Mouse (Mus musculus) stomach, postnatal 0 days (tissue): ENCODE measurements around the gene Cenpx. TPM values are rescaled to one million over a fixed set of nuclear protein-coding genes. Genes with fewer than 3 reads are reported as not detected.

Experiments used
- ATAC-seq: fragments of 200-750 bp; cut with Nextera tagmentation; 2 replicates; pipeline ENCODE4 v1.8.0; 2017; ENCODE audit not compliant: low FRiP score, low TSS enrichment
- DNase-seq: peaks from one replicate; pipeline ENCODE4 v3.0.0-alpha.2; 2016; ENCODE audit warnings: low spot score
- H3K27ac ChIP-seq: fragments of 300-500 bp; sonication (generic); replicated peaks from 2 replicates; pipeline ENCODE4 v1.5.1; 2014; ENCODE audit warnings: mild to moderate bottlenecking, control low read depth
- H3K27me3 ChIP-seq: fragments of 300-500 bp; sonication (generic); 2 replicates; pipeline ENCODE4 v1.6.1; 2014; ENCODE audit warnings: low read length; ENCODE audit not compliant: control insufficient read depth, insufficient read depth
- H3K36me3 ChIP-seq: fragments of 300-500 bp; sonication (generic); 2 replicates; pipeline ENCODE4 v1.6.1; 2014; ENCODE audit warnings: low read length, mixed read lengths; ENCODE audit not compliant: control insufficient read depth, insufficient read depth
- H3K4me1 ChIP-seq: fragments of 300-500 bp; sonication (generic); replicated peaks from 2 replicates; pipeline ENCODE4 v1.6.1; 2014; ENCODE audit warnings: antibody characterized with exemption; ENCODE audit not compliant: control insufficient read depth, insufficient read depth
- H3K4me2 ChIP-seq: fragments of 300-500 bp; sonication (generic); replicated peaks from 2 replicates; pipeline ENCODE4 v1.6.1; 2014; ENCODE audit warnings: low read depth, mild to moderate bottlenecking, control low read depth, moderate library complexity
- H3K4me3 ChIP-seq: fragments of 300-500 bp; sonication (generic); 2 replicates; pipeline ENCODE4 v1.5.1; 2014; ENCODE audit warnings: low read depth, low read length, control low read depth
- H3K9ac ChIP-seq: fragments of 300-500 bp; sonication (generic); 2 replicates; pipeline ENCODE4 v1.6.1; 2014; ENCODE audit warnings: mild to moderate bottlenecking, low read length, control low read depth, mixed read lengths
- H3K9me3 ChIP-seq: fragments of 300-500 bp; sonication (generic); 2 replicates; pipeline ENCODE4 v1.6.1; 2016; ENCODE audit warnings: low read length; ENCODE audit not compliant: control insufficient read depth
- CTCF ChIP-seq: IDR thresholded peaks from 2 replicates; pipeline ENCODE4 v1.5.1; 2016; ENCODE audit warnings: antibody characterized with exemption, low read depth, mild to moderate bottlenecking, moderate library complexity
- EP300 ChIP-seq: optimal IDR thresholded peaks from 2 replicates; pipeline ENCODE3; 2016; ENCODE audit warnings: antibody characterized with exemption
- WGBS: fragments of 180-500 bp; shearing (Covaris S2); extraction: QIAGEN DNeasy Blood & Tissue Kit; methylation state at CpG from one replicate; pipeline ENCODE4 v1.1.7; 2014; 5-methylcytosine and 5-hydroxymethylcytosine counted together
- polyA plus RNA-seq: library from polyadenylated mRNA; unstranded; fragments of >200 nt; fragmentation: Nextera tagmentation; extraction: Ambion mirVana; gene quantifications from 2 replicates; pipeline ENCODE4 v1.2.1, GENCODE M21; 2015

Cenpx gene
- polyA plus RNA-seq, 1 experiment from 2014 or later, result 123 TPM

- no peak for ATAC-seq
Observed at GRCm38 (mm10) chr11:120749430-120749829, 35.9 kb upstream of the Cenpx start.

GRCm38 (mm10) chr11:120747974-120748373, 34.4 kb upstream of the Cenpx start:
- WGBS, result 41% methylated on average over 4 of the region's 4 CpGs
- Histone ChIP-seq H3K27me3 (no peaks in the 10 kb centered on the region), H3K27ac (peak overlapping the region; percentile 46; the same call in 1 of the 2 replicates), H3K4me1 (no peaks in the 10 kb centered on the region), H3K36me3 (no peaks in the 10 kb centered on the region), H3K4me3 (no peak overlapping the region), H3K9ac (no peak overlapping the region), H3K9me3 (no peaks in the 10 kb centered on the region), H3K4me2 (no peak overlapping the region)
- DNase-seq (no peak), ATAC-seq (0 out of 2 replicates have a peak, but pooled peaks have one; percentile 21)
- no peak for TF ChIP-seq CTCF

More at GRCm38 (mm10) chr11:120749430-120749829, 35.9 kb upstream of the Cenpx start:
- no peaks in the 10 kb centered on the region for H3K9me3 ChIP-seq
- no peaks in the 10 kb centered on the region for H3K36me3 ChIP-seq
- no peaks in the 10 kb centered on the region for H3K4me1 ChIP-seq
- no peak overlapping the region for H3K4me2 ChIP-seq
- no peak overlapping the region for H3K27ac ChIP-seq
- no peak overlapping the region for H3K9ac ChIP-seq
- no peak for DNase-seq
- H3K27me3 ChIP-seq, result no peaks in the 10 kb centered on the region
- TF ChIP-seq CTCF, result peak; percentile 66
- TF ChIP-seq EP300, result no peak
- 66% methylated on average over 8 of the region's 8 CpGs for WGBS
- no peak overlapping the region for H3K4me3 ChIP-seq

GRCm38 (mm10) chr11:120744121-120744701, 30.7 kb upstream of the Cenpx start:
- Histone ChIP-seq H3K4me1 (no peaks in the 10 kb centered on the region), H3K27ac (peak overlapping the region; percentile 77), H3K36me3 (no peaks in the 10 kb centered on the region), H3K4me3 (no peak overlapping the region), H3K27me3 (no peaks in the 10 kb centered on the region), H3K4me2 (no peak overlapping the region), H3K9me3 (no peaks in the 10 kb centered on the region), H3K9ac (no peak overlapping the region)
- ATAC-seq (peak; percentile 81), DNase-seq (peak; percentile 69)
- WGBS, result 53% methylated on average over 7 of the region's 7 CpGs
- TF ChIP-seq CTCF (no peak), EP300 (no peak)

GRCm38 (mm10) chr11:120740981-120741380, 27.4 kb upstream of the Cenpx start:
- Histone ChIP-seq H3K9me3 (no peaks in the 10 kb centered on the region), H3K27me3 (no peaks in the 10 kb centered on the region), H3K9ac (no peak overlapping the region), H3K4me3 (no peak overlapping the region), H3K4me2 (no peak overlapping the region), H3K4me1 (no peaks in the 10 kb centered on the region), H3K36me3 (no peaks in the 10 kb centered on the region), H3K27ac (no peak overlapping the region)
- TF ChIP-seq CTCF (no peak), EP300 (no peak)
- ATAC-seq, result no peak
- no peak for DNase-seq
- 89% methylated on average over 5 of the region's 5 CpGs for WGBS

DNA sequence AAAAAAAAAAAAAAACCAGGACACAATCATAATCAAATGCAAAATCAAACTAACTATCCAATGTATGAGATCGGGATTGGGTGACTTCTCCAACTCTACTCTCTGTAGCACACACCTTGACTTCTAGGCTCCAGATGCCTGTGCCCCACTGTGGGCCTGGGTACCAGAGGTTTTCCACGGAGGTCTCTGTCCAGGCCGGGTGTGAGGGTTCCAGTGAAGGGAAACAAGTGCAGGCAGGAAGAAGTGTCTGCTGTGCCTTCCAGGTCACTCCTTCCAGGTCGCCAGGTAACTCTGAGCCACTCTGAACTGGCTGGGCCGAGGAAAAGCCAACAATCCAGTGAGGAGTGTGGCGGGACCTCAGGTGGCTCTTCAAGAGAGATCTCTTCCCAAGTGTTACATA, 22.9 kb upstream of the Cenpx start:
- Histone ChIP-seq H3K27ac (no peak overlapping the region), H3K4me2 (no peak overlapping the region), H3K9me3 (no peaks in the 10 kb centered on the region), H3K27me3 (no peaks in the 10 kb centered on the region), H3K9ac (no peak overlapping the region), H3K4me3 (no peak overlapping the region), H3K36me3 (no peaks in the 10 kb centered on the region), H3K4me1 (no peaks in the 10 kb centered on the region)
- DNase-seq, result no peak
- TF ChIP-seq CTCF (no peak), EP300 (no peak)
- WGBS, result 80% methylated on average over 6 of the region's 6 CpGs
- ATAC-seq, result no peak

- Histone ChIP-seq H3K4me2 (no peak overlapping the region), H3K9ac (no peak overlapping the region), H3K27ac (peak overlapping the region; percentile 82), H3K4me1 (0 out of 2 replicates have a peak, but pooled peaks cover 2% of the 10 kb centered on the region), H3K27me3 (no peaks in the 10 kb centered on the region), H3K9me3 (no peaks in the 10 kb centered on the region), H3K36me3 (no peaks in the 10 kb centered on the region), H3K4me3 (no peak overlapping the region)
- TF ChIP-seq EP300, result no peak
- TF ChIP-seq CTCF, result no peak
- 19% methylated on average over 6 of the region's 6 CpGs for WGBS
- ATAC-seq (0 out of 2 replicates have a peak, but pooled peaks have one; percentile 42), DNase-seq (peak; percentile 83)
Observed at GRCm38 (mm10) chr11:120733521-120733920, 20.0 kb upstream of the Cenpx start.
